Mouse (Mus musculus) neural tube, embryonic 15.5 days (tissue): ENCODE data around the gene Pappa2. TPM values are rescaled to one million over a fixed set of nuclear protein-coding genes. Genes with fewer than 3 reads are reported as not detected.

ENCODE experiments used
- ATAC-seq: fragments of 200-750 bp; cut with Nextera tagmentation; 2 replicates; pipeline ENCODE4 v1.8.0; 2017; ENCODE audit warnings: mild to moderate bottlenecking, moderate TSS enrichment, moderate library complexity; ENCODE audit not compliant: low FRiP score
- H3K27ac ChIP-seq: fragments of 300-500 bp; sonication (generic); replicated peaks from 2 replicates; pipeline ENCODE4 v1.5.1; 2015; ENCODE audit warnings: mild to moderate bottlenecking, inconsistent platforms
- H3K27me3 ChIP-seq: fragments of 300-500 bp; sonication (generic); replicated peaks from 2 replicates; pipeline ENCODE4 v1.6.1; 2015; ENCODE audit warnings: inconsistent platforms
- H3K36me3 ChIP-seq: fragments of 300-500 bp; sonication (generic); 2 replicates; pipeline ENCODE4 v1.6.1; 2015; ENCODE audit warnings: inconsistent platforms
- H3K4me1 ChIP-seq: fragments of 300-500 bp; sonication (generic); 2 replicates; pipeline ENCODE4 v1.6.1; 2015; ENCODE audit warnings: inconsistent platforms
- H3K4me2 ChIP-seq: fragments of 300-500 bp; sonication (generic); 2 replicates; pipeline ENCODE4 v1.6.1; 2015; ENCODE audit warnings: inconsistent platforms, mild to moderate bottlenecking, moderate library complexity
- H3K4me3 ChIP-seq: fragments of 300-500 bp; sonication (generic); replicated peaks from 2 replicates; pipeline ENCODE4 v1.5.1; 2015; ENCODE audit warnings: mild to moderate bottlenecking, inconsistent platforms
- H3K9ac ChIP-seq: fragments of 300-500 bp; sonication (generic); replicated peaks from 2 replicates; pipeline ENCODE4 v1.6.1; 2015; ENCODE audit warnings: mild to moderate bottlenecking, inconsistent platforms
- H3K9me3 ChIP-seq: fragments of 300-500 bp; sonication (generic); replicated peaks from 2 replicates; pipeline ENCODE4 v1.6.1; 2016; ENCODE audit warnings: inconsistent platforms
- WGBS: fragments of 180-500 bp; shearing (Covaris S2); methylation state at CpG from one replicate; pipeline ENCODE4 v1.1.7; 2015; ENCODE audit warnings: mixed read lengths; 5-methylcytosine and 5-hydroxymethylcytosine counted together
- polyA plus RNA-seq: library from polyadenylated mRNA; unstranded; fragments of >200 nt; fragmentation: Nextera tagmentation; extraction: Ambion mirVana; gene quantifications from 2 replicates; pipeline ENCODE4 v1.2.1, GENCODE M21; 2015

Gene Pappa2
- polyA plus RNA-seq, 1 experiment from 2014 or later, result 0.55 TPM

- Histone ChIP-seq H3K9ac (no peak overlapping the region), H3K4me3 (no peak overlapping the region), H3K9me3 (no peaks in the 10 kb centered on the region), H3K27me3 (no peaks in the 10 kb centered on the region), H3K36me3 (no peaks in the 10 kb centered on the region), H3K4me1 (no peaks in the 10 kb centered on the region), H3K4me2 (no peak overlapping the region), H3K27ac (no peak overlapping the region)
- no peak for ATAC-seq
Observed at GRCm38 (mm10) chr1:158897339-158897738, 83.0 kb downstream of the Pappa2 start.

- no peak for ATAC-seq
- Histone ChIP-seq H3K36me3 (no peaks in the 10 kb centered on the region), H3K4me2 (no peak overlapping the region), H3K9ac (no peak overlapping the region), H3K4me1 (no peaks in the 10 kb centered on the region), H3K27ac (no peak overlapping the region), H3K9me3 (no peaks in the 10 kb centered on the region), H3K4me3 (no peak overlapping the region), H3K27me3 (no peaks in the 10 kb centered on the region)
- WGBS, result 96% methylated on average over 6 of the region's 6 CpGs
Observed at GRCm38 (mm10) chr1:158894441-158894840, 85.8 kb downstream of the Pappa2 start.

DNA sequence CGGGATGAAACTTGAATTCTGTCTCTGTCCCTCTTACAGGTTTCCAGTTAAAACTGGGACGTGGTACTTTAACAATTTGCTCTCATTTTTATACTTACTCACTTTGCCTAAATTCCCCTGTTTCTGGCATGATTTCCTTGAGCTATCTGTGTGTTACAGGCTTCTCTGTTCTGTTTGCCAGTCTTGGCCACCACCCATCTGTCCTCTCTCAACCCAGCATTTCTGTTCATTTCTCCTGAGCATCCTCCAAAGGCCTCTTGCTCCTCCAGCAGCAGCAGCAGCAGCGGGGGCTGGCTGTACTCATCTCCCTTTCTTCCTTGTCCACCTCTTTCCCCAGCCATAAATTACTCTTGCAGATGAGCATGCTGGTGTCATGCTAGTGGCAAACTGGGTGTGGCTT, 104.8 kb downstream of the Pappa2 start:
- H3K4me2 ChIP-seq, result no peak overlapping the region
- H3K27ac ChIP-seq, result no peak overlapping the region
- WGBS, result 79% methylated on average over 3 of the region's 3 CpGs

GRCm38 (mm10) chr1:158874552-158875077, 105.7 kb downstream of the Pappa2 start:
- H3K4me3 ChIP-seq, result no peak overlapping the region
- no peaks in the 10 kb centered on the region for H3K27me3 ChIP-seq
- H3K9me3 ChIP-seq, result no peaks in the 10 kb centered on the region
- no peak for ATAC-seq
- no peaks in the 10 kb centered on the region for H3K36me3 ChIP-seq
- no peak overlapping the region for H3K27ac ChIP-seq
- WGBS, result 94% methylated on average over 2 of the region's 2 CpGs
- no peaks in the 10 kb centered on the region for H3K4me1 ChIP-seq
- no peak overlapping the region for H3K4me2 ChIP-seq
- H3K9ac ChIP-seq, result no peak overlapping the region

More for the DNA sequence above, 104.8 kb downstream of the Pappa2 start:
- no peaks in the 10 kb centered on the region for H3K27me3 ChIP-seq
- no peaks in the 10 kb centered on the region for H3K36me3 ChIP-seq
- no peak overlapping the region for H3K4me3 ChIP-seq
- no peak overlapping the region for H3K9ac ChIP-seq
- no peak for ATAC-seq
- no peaks in the 10 kb centered on the region for H3K4me1 ChIP-seq
- no peaks in the 10 kb centered on the region for H3K9me3 ChIP-seq

DNA sequence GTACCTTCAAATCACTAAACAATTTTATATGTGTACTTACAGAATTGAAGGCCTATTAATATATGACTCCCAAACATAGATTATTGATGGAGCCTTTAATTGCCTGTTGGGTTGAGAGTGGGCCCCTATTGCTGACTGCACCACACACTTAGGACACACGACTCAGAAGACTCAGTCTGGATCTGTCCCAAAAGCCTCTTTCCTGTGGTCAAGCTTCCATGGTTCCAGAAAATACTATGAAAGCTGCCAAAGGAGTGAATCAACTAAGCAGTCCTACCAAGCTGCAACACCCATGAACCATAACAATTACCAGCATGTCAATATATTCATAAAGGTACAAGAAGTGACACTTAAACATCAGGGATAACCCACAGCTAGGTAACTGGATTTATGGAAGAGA, 106.7 kb downstream of the Pappa2 start:
- H3K27me3 ChIP-seq, result no peaks in the 10 kb centered on the region
- no peak overlapping the region for H3K4me3 ChIP-seq
- no peaks in the 10 kb centered on the region for H3K9me3 ChIP-seq
- no peaks in the 10 kb centered on the region for H3K4me1 ChIP-seq
- 87% methylated on average over 1 of the region's 1 CpGs for WGBS
- no peak overlapping the region for H3K9ac ChIP-seq
- no peaks in the 10 kb centered on the region for H3K36me3 ChIP-seq
- H3K4me2 ChIP-seq, result no peak overlapping the region
- ATAC-seq, result no peak
- no peak overlapping the region for H3K27ac ChIP-seq

- Histone ChIP-seq H3K36me3 (no peaks in the 10 kb centered on the region), H3K4me2 (no peak overlapping the region), H3K27ac (no peak overlapping the region), H3K4me3 (no peak overlapping the region), H3K27me3 (no peaks in the 10 kb centered on the region), H3K4me1 (no peaks in the 10 kb centered on the region), H3K9me3 (no peaks in the 10 kb centered on the region), H3K9ac (no peak overlapping the region)
- ATAC-seq, result no peak
- WGBS, result 93% methylated on average over 2 of the region's 2 CpGs
Observed at GRCm38 (mm10) chr1:158871401-158871800, 108.9 kb downstream of the Pappa2 start.

DNA sequence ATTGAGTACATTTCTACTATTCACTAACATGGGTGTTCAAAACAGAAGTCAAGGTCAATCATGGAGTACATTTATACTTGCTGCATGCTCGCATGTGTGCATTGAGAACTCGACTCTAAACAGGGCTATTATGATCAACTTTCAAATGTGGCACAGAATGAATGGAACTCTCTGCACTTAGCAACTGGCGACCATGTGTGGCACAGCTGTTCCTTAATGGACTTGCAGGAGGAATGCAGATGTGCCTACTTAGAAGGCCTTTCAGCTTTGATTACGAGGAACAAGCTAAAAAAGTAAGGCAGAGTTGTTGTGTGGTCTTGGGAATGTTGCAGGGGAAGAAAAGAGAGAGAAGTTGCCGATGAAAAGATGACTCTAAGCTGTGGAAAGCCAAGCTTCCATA, 120.1 kb downstream of the Pappa2 start:
- Histone ChIP-seq H3K9ac (no peak overlapping the region), H3K4me2 (no peak overlapping the region), H3K27ac (no peak overlapping the region), H3K27me3 (no peaks in the 10 kb centered on the region), H3K9me3 (no peaks in the 10 kb centered on the region), H3K4me1 (no peaks in the 10 kb centered on the region), H3K4me3 (no peak overlapping the region), H3K36me3 (no peaks in the 10 kb centered on the region)
- no peak for ATAC-seq
- 75% methylated on average over 5 of the region's 5 CpGs for WGBS

DNA sequence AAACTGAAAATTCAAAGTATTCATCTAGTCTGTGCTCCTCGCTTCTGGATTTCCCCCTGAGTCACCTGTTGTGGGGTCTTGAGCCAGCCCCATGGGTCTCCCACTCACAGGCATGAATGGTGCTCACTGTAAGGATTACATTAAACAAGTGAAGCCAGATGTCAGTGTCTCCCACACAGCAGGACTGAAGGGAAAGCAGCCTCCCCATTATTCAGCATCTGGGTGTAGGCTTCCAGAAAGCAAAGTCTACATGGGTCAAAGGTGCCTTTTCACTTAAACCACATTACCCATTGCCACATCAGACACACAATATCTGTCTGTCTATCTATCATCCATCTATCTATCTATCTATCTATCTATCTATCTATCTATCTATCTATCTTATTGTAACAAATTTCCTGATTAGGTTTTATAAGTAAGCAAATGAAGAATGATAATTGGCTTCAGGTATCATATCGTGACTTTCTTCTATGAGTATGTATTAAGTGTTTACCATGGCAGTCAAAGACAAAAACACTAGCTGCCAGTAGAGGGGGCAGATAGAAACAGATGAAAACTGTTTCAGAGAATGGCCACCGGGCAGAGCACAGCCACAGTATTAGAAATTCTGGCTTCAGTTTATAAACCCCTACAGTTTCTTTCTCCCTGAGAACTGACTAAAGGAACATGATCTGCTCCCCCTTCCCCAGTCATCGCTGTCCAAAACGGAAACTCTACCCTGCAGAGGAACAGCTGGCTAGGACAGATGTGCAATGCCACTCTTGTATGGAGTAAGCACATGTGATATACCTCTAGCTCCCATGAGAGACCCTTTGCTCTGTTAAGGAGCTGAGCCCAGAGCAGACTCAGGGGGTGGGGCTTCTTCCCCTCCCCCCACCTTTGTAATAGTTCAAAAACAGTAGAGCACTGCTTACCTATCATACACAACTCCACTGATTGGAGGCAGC, 126.1 kb downstream of the Pappa2 start:
- H3K9ac ChIP-seq, result no peak overlapping the region
- no peaks in the 10 kb centered on the region for H3K36me3 ChIP-seq
- H3K9me3 ChIP-seq, result no peaks in the 10 kb centered on the region
- H3K4me1 ChIP-seq, result no peaks in the 10 kb centered on the region
- WGBS, result 70% methylated on average over 5 of the region's 5 CpGs
- H3K27me3 ChIP-seq, result no peaks in the 10 kb centered on the region
- H3K4me3 ChIP-seq, result no peak overlapping the region
- ATAC-seq, result no peak
- H3K27ac ChIP-seq, result no peak overlapping the region
- H3K4me2 ChIP-seq, result no peak overlapping the region

GRCm38 (mm10) chr1:158852836-158853567, 127.3 kb downstream of the Pappa2 start:
- no peak for ATAC-seq
- Histone ChIP-seq H3K9ac (no peak overlapping the region), H3K27ac (no peak overlapping the region), H3K9me3 (no peaks in the 10 kb centered on the region), H3K4me3 (no peak overlapping the region), H3K4me2 (no peak overlapping the region), H3K4me1 (no peaks in the 10 kb centered on the region), H3K36me3 (no peaks in the 10 kb centered on the region), H3K27me3 (no peaks in the 10 kb centered on the region)
- WGBS, result 86% methylated on average over 14 of the region's 14 CpGs

GRCm38 (mm10) chr1:158850459-158850858, 129.8 kb downstream of the Pappa2 start:
- no peaks in the 10 kb centered on the region for H3K36me3 ChIP-seq
- H3K4me3 ChIP-seq, result no peak overlapping the region
- H3K27me3 ChIP-seq, result no peaks in the 10 kb centered on the region
- no peak overlapping the region for H3K9ac ChIP-seq
- no peak overlapping the region for H3K27ac ChIP-seq
- no peak overlapping the region for H3K4me2 ChIP-seq
- no peaks in the 10 kb centered on the region for H3K4me1 ChIP-seq
- WGBS, result 66% methylated on average over 3 of the region's 3 CpGs
- no peak for ATAC-seq
- no peaks in the 10 kb centered on the region for H3K9me3 ChIP-seq

- 64% methylated on average over 10 of the region's 10 CpGs for WGBS
- Histone ChIP-seq H3K36me3 (no peaks in the 10 kb centered on the region), H3K27ac (no peak overlapping the region), H3K4me3 (no peak overlapping the region), H3K9ac (no peak overlapping the region), H3K4me2 (no peak overlapping the region), H3K4me1 (no peaks in the 10 kb centered on the region), H3K9me3 (no peaks in the 10 kb centered on the region), H3K27me3 (no peaks in the 10 kb centered on the region)
- ATAC-seq, result no peak
Observed at GRCm38 (mm10) chr1:158844604-158845003, 135.7 kb downstream of the Pappa2 start.

DNA sequence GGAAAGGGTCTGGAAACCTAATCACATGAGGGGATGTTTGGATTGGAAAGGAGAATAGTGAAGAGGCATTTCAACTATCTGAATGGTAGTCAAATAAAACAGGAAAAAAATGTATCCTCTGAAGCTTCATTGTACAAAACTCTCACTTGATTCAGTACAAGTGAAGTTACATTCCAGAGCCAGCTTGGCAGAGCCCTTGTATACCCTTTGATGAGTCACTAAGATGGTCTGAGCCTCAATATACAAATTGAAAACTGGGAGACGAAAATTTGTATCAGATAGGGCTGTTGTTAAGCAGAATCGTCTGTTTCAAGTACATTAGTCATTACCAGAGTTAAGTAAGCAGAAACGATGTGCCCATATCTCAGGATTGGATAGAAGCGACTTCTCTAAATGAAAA, 143.1 kb downstream of the Pappa2 start:
- Histone ChIP-seq H3K9ac (no peak overlapping the region), H3K4me2 (no peak overlapping the region), H3K9me3 (no peaks in the 10 kb centered on the region), H3K4me1 (no peaks in the 10 kb centered on the region), H3K36me3 (no peaks in the 10 kb centered on the region), H3K4me3 (no peak overlapping the region), H3K27ac (no peak overlapping the region), H3K27me3 (no peaks in the 10 kb centered on the region)
- 86% methylated on average over 4 of the region's 4 CpGs for WGBS
- ATAC-seq, result no peak
